Mouse (Mus musculus): ENCODE data around the gene Lamb3.

Lamb3 gene

DNA sequence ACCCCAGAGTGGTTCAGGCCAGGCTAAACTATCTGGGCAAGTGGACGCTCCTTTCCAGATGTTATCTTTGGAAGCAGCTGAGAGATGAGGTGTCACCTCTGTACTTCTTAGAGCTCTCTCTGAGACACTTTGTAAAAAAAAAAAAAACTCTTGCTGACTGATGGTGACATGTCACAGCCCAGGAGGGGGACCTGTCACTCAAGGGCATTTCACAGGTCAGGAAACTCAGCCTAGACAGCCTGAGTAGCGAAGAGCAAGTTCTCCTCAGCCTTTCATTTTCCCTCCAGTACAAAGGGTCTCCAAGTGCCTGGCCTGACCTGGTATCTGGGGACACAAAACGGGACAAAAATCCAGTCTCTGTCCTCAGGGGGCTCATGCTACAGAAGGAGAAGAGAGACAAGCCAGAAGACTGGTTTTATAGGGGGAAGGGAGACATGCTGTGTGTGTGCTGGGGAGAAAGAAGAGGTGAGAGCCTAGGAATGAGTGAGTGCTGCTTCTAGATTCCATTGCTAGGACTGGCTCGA is 130.3 kb downstream of the Lamb3 start:
- DNase-seq (ENCODE audit: low spot score in 2 of 2), result no peak

DNA sequence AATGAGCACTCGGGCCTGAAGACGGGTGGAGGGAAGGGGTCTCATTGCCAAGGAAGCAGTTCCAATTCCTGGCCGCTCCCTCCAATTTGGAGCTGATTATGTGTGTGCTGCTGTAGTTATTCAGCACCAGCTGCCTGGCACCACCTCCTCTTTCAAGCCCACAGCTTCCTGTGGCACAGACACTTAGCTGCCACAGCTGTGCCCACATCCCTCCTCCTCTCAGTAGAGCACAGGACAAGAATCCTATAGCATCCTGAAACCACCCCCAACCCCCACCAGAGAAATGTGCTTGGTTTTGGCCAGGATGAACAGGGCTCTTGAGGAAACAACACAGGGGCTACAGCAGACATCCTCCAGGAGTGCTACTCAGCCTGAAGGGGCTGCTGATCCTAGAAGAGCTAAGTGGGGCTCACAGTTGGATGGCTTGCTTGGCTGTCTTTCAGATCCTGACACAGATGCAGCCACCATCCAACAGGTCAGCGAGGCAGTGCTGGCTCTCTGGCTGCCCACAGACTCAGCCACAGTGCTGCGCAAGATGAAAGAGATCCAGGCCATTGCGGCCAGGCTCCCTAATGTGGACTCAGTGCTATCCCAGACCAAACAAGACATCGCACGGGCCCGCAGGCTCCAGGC is 131.0 kb downstream of the Lamb3 start:
- no peak for DNase-seq (ENCODE audit: low spot score in 2 of 2)

DNA sequence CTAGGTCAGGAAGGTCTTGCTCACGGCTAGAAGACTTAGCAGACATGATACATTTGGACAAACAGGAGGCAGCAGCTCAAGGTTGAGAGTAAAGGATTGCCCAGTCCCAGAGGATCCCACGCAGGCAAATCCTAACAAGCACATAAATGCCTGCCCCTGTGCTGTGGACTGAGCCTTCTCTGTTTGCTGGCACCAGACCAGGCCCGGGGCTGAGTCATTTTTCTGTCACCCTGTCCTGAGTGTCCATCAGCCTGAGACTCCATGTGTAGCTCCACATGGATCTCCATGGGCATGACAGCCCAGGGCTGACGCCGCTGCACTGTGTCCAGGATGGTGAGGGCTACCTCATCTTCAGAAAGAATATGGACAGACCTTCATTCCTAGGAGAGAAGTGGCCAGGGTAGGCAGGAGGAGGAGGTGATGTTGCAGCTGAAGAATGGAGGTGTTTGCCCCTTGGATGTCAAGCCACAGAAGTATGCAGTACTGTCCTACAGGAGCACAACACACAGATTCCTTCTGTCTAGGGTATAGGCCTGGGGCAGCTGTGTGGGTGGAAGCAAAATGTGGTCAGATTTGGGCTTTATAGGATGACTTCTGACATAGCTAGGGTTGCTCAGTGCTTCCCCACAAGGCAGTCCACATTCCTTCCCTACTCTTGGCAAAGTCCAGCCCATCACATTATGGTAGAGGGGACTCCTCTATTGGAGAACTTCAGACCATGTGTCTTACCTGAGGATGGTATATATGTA is 134.9 kb downstream of the Lamb3 start:
- no peak for DNase-seq (ENCODE audit: low spot score in 2 of 2)

DNA sequence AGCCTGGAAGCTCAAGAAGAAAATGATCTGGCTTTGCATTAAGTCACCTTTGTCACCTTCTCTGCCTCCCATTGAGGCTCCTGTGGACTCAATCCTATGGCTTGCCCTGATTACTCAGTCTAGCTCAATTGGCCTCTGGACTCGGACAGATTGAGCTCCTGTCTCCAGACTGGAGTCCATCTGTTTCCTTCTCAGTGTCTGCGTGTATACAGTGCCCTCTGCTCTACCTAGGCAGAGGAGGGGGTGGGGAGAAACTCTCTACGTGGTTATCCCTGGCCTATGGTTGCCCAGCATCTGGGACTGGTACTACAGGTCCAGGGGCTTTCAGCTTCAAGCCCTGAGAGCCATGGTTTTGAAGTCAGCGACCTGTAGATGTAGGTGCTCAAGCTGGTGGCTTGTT is 136.4 kb downstream of the Lamb3 start:
- no peak for DNase-seq (ENCODE audit: low spot score in 2 of 2)

DNA sequence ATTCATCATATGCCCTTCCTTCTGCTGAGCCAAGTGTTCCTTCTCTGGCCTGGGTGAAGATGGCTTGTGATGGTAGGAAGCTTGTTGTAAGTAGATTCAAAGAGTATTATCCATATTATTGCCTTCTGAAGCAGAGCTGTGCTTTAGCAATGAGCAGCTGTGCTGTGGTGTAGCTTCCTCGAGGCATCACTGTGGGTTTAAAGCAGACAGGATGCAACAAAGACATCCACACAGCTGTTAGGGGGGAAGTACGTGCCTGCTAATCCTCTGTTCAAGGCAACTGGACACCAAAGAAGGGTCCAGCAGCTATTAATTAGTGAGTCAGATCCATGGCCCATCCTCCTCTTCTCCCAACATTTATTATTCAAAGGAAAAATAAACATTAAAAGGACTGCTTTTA is 137.5 kb downstream of the Lamb3 start:
- no peak for DNase-seq (ENCODE audit: low spot score in 2 of 2)

DNA sequence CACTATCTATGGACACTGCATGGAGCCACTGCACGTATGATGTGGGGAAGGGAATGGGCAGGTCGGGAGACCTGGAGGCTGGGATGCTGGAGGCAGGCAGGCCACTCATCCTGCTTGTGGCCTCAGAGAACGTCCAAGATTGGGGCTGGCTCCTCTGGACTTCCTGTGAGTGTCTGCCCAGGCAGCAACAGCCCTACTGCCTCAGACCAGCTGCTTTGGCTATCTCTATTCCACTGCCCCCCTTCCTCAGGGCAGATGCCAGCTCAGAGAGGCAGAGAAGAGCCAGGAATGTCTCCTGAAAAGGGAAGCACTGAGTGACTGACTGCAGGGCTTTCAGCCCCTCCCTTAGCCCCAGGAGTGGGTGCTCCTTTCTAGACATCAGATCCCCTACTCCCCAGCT is 139.4 kb downstream of the Lamb3 start:
- no peak for DNase-seq (ENCODE audit: low spot score in 2 of 2)

DNA sequence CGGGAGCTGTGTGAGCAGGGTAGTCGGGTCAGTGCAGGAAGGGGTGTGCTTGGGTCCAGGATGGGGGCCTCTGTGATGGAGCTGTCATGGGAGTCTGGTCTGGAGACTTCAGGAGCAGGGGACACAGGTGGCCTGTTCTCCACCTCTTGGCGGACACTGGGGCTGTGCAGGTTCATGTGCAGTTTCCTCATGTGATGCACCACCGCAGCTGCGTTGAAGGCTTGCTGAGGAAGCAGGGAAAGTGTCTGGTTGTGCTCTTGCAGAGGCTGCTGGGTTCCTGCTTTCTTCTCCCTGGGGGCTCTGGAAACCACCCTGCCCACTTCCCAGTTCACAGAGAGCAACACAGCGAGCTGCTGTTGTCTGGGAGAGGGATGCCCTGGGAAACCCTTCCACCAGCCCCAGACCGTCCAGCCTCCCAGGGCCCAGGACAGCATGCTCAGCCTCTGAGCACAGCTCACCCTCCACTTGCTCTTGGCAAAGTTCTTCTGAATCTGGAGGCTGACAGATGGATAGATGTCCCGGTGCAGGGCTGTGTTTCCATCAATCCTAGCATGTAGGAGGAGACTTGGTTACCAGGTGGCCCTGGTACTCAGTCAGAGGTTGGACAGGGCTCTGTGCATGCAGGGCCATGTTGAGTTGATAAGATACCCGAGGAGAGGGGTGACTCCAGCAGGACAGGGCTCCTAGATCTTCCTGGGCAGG is 140.9 kb downstream of the Lamb3 start:
- DNase-seq (ENCODE audit: low spot score in 2 of 2), result no peak

DNA sequence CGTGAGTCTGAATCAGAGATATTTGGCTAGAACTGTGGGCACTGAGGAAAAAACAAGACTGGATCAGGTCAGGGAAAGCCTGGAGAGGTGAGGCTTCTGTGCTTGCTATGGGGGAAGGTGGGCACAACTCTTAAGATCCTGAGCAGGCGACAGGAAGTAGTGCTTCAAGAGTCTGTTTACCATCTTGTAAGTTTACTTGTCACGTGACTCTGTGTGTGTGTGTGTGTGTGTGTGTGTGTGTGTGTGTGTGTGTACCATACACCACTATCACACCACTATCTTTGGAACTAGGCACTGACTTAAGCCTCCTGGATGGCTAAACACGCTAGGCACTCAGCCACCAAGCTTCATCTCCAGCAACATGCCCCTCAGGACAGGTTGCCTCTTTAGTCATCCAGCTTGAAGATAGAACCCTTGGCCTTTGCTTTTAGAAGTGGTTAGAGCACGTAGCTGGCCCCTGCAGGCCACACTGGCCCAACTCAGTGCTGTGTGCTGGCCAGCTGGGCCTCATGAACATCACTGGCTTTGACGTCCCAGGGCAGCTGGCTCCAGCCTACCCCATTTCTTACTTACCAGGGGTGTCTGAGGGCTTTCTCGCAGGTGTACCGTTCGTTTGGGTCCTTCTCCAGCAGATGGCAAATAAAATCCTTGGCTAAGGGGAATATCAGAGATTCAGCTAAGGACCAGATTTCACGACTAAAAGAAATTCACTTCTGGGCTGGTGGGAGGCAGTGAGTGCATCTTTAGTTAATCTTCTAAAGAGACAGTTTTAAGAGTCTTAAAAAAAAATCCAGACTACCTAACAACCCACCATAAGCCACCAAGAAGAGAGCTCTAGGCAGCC is 142.4 kb downstream of the Lamb3 start:
- no peak for DNase-seq (ENCODE audit: low spot score in 2 of 2)

DNA sequence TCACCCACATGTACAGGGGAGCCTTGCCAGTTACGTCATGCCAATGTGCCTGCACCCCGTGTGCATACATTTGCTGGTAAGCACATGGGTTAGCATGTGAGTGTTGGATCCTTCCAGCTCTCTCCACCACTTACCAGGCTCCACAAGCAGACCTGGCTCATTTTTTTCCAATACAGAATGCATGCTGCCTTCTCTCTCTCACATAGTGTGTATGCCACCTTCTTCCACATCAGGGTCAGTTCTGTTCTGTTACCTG is 143.0 kb downstream of the Lamb3 start:
- DNase-seq (ENCODE audit: low spot score in 2 of 2), result no peak

DNA sequence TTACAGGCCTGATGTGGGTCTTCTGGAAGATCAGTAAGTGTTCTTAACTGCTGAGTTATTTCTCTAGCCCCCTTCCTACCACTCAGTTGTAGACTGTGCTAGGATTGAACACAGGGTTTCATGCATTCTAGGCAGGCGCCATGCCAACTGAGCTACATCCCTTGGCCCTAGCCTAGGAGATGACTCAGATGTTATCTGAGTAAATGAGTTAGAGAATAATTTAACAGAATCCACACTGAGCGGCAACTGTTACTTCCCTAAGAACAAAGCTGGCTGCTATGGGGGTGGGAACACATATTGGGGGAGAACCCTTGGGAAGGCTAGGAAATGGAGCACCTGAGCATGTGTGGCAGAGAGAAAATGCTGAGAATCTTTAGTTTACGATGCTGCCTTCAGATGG is 144.1 kb downstream of the Lamb3 start:
- no peak for DNase-seq (ENCODE audit: low spot score in 2 of 2)

DNA sequence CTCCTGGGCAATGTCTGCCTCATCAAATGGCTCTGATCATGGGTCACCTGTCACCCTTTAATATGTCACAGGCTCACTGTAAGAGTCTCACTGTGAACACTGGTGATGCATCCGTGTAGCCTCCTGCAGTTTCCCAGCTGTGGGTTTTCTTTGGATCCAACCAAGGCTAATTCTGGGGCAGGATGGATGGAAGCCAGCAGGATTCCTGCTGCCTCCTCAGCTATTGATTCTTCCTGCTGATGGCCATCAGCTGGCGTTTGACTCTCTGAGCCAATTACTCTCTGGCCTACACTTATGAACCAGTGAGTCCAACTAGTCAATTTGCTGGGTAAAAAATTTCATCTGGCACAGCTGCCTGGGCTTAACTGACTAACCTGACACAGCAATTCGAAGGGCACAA is 151.7 kb downstream of the Lamb3 start:
- DNase-seq (ENCODE audit: low spot score in 2 of 2), result no peak

DNA sequence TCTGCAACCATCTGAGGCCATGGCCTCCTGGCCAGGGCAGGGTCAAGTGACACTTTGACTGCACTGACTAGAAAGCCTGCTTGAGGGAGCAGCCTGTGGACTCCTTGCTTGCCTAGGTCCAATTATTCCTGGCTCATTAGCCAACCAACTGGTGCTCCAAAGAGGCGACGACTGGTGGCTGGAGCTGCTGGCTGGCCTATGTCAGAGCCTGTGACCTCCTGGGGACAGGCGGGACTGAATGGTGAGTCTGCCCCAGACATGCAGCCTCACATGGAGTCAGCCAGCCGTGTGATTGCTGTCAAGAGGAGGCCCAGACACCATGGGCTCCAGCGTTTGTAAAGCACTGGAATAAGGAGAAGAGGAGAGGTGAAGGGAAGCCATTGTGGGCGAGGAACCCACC is 153.7 kb downstream of the Lamb3 start:
- DNase-seq (ENCODE audit: low spot score in 2 of 2), result no peak

DNA sequence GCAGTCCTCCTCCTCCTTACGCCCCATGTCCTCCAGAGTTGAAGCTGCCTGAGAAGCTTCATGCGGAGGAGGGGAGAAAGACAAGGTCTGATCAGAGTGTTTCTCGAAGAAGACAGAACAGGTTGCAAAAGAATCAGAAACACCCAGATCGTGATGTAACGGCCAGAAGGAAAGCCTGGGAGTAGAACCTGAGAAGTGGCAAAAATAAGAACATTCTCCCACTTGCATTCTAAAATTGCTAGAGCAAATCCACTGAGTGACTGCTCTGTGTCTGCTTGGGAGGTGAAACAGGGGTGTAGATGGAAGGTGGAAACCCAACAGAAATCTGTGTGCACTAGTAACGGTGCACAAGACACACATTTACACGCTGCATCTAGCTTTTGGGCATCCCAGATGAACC is 154.6 kb downstream of the Lamb3 start:
- no peak for DNase-seq (ENCODE audit: low spot score in 2 of 2)

DNA sequence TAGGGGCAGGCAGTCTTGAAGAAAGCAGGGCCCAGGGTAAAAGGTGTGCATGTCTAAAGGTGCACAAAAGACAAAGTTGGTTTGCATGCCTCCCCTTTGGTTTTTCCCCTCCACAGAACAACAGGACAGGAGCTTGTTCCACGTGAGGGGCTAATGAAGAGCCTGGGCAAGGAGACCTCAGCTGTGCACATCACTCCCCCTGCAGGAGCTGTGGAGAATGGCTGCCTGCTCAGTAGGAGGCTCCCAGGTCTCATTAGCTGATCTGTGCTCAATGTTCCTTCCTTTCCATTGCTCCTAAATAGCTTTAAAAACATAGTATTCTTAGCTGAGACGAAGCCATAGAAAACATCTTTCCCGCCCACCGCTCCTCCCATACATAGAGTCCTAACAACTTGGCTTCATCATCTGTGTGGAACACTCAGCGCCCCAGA is 156.3 kb downstream of the Lamb3 start:
- DNase-seq (ENCODE audit: low spot score in 2 of 2), result peak in 1 of 2 experiments; percentile 51

DNA sequence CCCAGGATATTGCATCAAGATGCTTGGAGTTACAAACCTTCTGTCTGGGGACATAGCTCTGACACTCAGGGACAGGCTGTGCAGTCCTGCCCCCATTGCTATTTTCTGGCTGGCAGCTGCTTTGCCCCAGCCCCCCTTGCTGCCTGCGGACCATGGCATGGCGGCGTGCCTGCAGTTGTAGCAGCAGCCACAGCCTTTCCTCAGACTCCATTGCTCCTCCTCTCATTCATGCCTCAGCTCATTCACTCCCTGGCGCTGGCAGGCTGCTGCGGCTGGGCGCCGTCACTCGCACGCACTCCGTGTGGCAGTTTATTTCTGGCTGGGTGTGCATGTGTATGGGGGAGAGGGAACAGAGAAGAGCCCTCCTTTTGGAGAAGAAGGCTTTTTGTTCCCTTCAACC is 160.6 kb downstream of the Lamb3 start:
- peak; percentile 52 to 57 for DNase-seq (ENCODE audit: low spot score in 2 of 2)

DNA sequence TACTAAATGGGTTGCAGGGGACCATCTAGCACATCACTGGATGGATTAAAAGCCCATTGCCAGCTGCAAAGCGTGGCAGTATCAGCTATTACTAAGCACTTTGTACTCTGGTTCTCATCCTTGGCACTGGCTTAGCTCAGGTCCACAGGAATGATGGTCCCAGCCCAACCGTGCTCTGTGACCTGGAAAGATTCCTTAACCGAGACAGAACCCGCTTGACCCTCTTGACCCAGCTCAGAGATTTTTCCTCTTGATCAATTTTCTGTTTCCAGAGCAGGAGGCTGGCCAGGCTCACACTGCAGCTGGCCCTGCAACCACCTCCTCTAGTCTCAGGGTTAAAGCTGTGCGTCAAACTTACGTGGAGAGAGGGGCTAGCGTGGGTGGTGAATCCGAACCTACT is 161.6 kb downstream of the Lamb3 start:
- no peak for DNase-seq (ENCODE audit: low spot score in 2 of 2)

DNA sequence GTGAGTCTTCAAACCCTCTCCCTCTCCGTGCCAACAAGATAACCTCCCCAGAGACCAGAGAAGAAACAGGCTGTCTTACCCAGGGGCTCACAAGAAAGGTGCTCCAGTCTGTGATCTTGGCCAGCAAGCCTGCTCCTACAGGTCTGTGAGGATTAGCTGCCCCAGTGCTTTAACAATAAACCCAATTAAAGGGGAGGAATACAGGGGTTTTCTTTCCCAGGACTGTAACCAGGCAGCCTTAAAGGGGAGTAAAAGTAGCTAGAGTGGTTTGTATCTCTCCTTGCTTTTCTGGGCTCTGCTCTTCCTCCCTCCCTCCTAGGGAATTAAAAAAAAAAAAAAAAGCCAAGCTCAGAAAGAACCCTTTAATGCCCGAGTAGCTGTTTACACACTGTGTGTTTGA is 162.6 kb downstream of the Lamb3 start, which contains the start of gene Camk1g:
Gene Camk1g (minus strand): TSS at position 203 of the 400 bp plus-strand sequence.
- no peak for DNase-seq (ENCODE audit: low spot score in 2 of 2)

DNA sequence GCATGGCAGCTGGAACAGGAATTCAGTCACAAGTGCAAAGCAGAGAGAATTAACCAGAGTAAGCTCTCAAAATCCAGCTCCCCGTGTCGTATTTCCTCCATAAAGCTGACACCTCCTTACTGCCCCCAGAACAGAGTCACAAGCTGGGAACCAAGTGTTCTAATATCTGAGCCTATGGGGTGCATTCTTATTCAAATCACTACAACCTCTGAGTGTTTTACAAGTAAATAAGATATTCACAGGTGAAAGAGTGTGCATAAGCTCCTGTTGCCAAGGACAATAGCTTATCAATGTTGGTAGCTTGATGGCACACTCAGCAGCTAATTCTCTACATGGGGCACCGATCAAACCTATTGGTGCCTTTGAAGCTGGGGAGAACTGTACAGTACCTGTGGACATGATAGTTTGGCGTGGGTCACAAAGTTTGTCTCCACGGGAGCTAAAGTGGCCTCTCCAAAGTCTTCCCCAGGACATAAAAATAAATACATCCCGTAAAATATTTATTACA is 166.5 kb downstream of the Lamb3 start:
- no peak for DNase-seq (ENCODE audit: low spot score in 2 of 2)

DNA sequence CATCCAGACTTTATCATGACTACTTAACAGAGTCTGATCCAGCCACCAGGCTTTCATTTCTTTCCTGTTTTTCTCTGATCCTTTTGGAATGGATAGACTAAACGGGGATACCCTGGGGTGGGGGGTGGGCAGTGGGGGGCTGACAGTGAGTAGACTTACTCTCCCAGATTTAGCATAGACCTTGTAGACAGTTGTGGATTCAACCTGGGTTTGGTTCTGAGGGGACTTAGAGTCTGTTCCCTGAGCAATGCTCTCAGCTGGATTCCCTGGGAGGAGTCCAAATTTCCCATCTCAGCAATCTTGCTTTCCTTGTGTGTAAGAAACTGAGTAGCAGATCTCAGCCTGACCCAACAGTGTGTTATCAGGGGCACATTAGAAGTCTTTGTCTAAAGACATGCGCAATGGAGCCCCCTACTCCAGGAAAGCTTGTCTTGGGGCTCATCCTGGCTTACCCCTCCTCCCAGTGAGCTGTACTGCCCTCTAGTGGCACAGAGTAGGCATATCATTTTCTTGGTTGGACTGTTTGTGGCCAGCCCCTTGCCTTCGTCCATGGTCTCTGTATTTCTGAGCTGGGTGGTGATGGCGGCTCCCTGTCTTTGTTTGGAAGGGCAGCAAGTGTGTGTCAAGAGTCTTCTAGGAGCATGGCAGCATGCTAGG is 169.1 kb downstream of the Lamb3 start:
- no peak for DNase-seq (ENCODE audit: low spot score in 2 of 2)

DNA sequence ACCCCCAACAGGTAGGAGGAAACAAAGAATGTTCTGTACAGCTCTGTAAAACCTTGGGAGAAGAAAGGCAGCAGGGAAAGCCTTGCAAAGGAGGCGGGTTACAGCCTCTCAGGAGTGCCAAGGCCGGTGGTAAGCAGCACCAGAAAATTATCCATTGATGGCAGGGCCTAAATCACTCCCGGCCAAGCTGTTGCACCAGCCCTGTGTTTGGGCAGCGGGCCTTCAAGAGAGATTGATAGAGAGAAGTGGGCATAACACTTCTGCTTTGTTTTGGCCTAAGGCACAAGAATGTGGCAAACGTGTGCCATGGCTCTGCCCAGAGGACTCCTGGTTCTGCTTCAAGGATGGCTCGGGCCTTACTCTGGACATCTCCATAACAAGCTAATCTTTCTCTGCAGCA is 172.1 kb downstream of the Lamb3 start:
- DNase-seq (ENCODE audit: low spot score in 2 of 2), result no peak

DNA sequence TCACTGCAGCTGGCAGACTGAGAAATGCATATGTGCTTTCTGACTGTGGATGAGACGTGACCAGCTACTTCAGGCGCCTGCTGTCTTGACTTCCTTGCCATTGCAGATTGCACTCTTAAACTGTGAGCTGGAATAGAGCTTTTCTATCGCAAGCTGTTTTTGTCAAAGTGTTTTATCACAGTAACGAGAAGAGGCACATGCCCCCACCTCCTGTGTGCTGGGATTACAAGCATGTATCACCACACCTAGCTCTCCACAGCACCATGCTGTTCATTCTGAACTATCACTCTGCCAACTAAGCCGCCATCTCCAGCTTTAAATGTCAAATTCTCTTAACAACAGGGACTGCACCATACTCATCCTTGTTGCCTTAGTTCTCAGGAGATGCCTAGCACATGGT is 173.4 kb downstream of the Lamb3 start:
- no peak for DNase-seq (ENCODE audit: low spot score in 2 of 2)

All from frontal cortex, postnatal 25 days (tissue).